Mouse (Mus musculus): ENCODE results near the gene Gng5. TPM values are rescaled to one million over a fixed set of nuclear protein-coding genes. Genes with fewer than 3 reads are reported as not detected.

Gng5 gene
- 922 TPM for polyA plus RNA-seq (2014; fragmentation: Illumina TruSeq; extraction: RNeasy Lipid Tissue Mini Kit (QIAGEN cat#74804); ENCODE audit: low read depth, low replicate concordance)

GRCm38 (mm10) chr3:146499431-146500002 lies at the start of gene Gng5, which contains the start of gene Spata1:
Gene Gng5 (plus strand): TSS chr3:146499807.
Gene Spata1 (minus strand): TSS chr3:146499753.

GRCm38 (mm10) chr3:146520798-146521651 lies 21.4 kb downstream of the Gng5 start, which contains the start of gene Rpf1:
Gene Rpf1 (minus strand): TSS chr3:146521429.

Other genes starting within 250 kb of the Gng5 start
- 45.2 TPM for gene Ssx2ip, start 95.2 kb upstream of the Gng5 start, polyA plus RNA-seq (2014; fragmentation: Illumina TruSeq; extraction: RNeasy Lipid Tissue Mini Kit (QIAGEN cat#74804); ENCODE audit: low read depth, low replicate concordance)
- gene Ctbs, start 50.0 kb upstream of the Gng5 start, polyA plus RNA-seq (2014; fragmentation: Illumina TruSeq; extraction: RNeasy Lipid Tissue Mini Kit (QIAGEN cat#74804); ENCODE audit: low read depth, low replicate concordance), result 85.8 TPM
- 7.1 TPM for gene Spata1, start 54 bp upstream of the Gng5 start, polyA plus RNA-seq (2014; fragmentation: Illumina TruSeq; extraction: RNeasy Lipid Tissue Mini Kit (QIAGEN cat#74804); ENCODE audit: low read depth, low replicate concordance)
- 127 TPM for gene Rpf1, start 21.6 kb downstream of the Gng5 start, polyA plus RNA-seq (2014; fragmentation: Illumina TruSeq; extraction: RNeasy Lipid Tissue Mini Kit (QIAGEN cat#74804); ENCODE audit: low read depth, low replicate concordance)
- gene Uox, start 70.6 kb downstream of the Gng5 start, polyA plus RNA-seq (2014; fragmentation: Illumina TruSeq; extraction: RNeasy Lipid Tissue Mini Kit (QIAGEN cat#74804); ENCODE audit: low read depth, low replicate concordance), result not detected
- not detected for gene Dnase2b, start 115.8 kb downstream of the Gng5 start, polyA plus RNA-seq (2014; fragmentation: Illumina TruSeq; extraction: RNeasy Lipid Tissue Mini Kit (QIAGEN cat#74804); ENCODE audit: low read depth, low replicate concordance)
- gene 4930503B20Rik, start 151.5 kb downstream of the Gng5 start, polyA plus RNA-seq (2014; fragmentation: Illumina TruSeq; extraction: RNeasy Lipid Tissue Mini Kit (QIAGEN cat#74804); ENCODE audit: low read depth, low replicate concordance), result not detected
- gene Samd13, start 185.8 kb downstream of the Gng5 start, polyA plus RNA-seq (2014; fragmentation: Illumina TruSeq; extraction: RNeasy Lipid Tissue Mini Kit (QIAGEN cat#74804); ENCODE audit: low read depth, low replicate concordance), result 0.89 TPM

Data from kidney, adult 10 weeks (tissue).